Mouse (Mus musculus) embryonic facial prominence, embryonic 14.5 days (tissue): ENCODE measurements around the gene Dnah7a. TPM values are rescaled to one million over a fixed set of nuclear protein-coding genes. Genes with fewer than 3 reads are reported as not detected.
"Not testable (repeated sequence)": the region's sequence is repeated elsewhere in the genome, so short reads cannot be mapped to it uniquely, and the experiment has no call there.

Experiments used
- ATAC-seq: fragments of 200-750 bp; cut with Nextera tagmentation; 2 replicates; pipeline ENCODE4 v1.8.0; 2017; ENCODE audit warnings: low read depth, moderate number of reproducible peaks, moderate TSS enrichment
- DNase-seq: peaks from one replicate; pipeline ENCODE4 v3.0.0-alpha.2; 2015; ENCODE audit warnings: low spot score
- H3K27ac ChIP-seq: fragments of 300-500 bp; sonication (generic); replicated peaks from 2 replicates; pipeline ENCODE4 v1.5.1; 2014; ENCODE audit warnings: low read depth, mild to moderate bottlenecking, low read length, moderate library complexity
- H3K27me3 ChIP-seq: fragments of 300-500 bp; sonication (generic); replicated peaks from 2 replicates; pipeline ENCODE4 v1.6.1; 2014; ENCODE audit warnings: low read length; ENCODE audit not compliant: control insufficient read depth, insufficient read depth
- H3K36me3 ChIP-seq: fragments of 300-500 bp; sonication (generic); 2 replicates; pipeline ENCODE4 v1.6.1; 2014; ENCODE audit warnings: low read length, mixed read lengths; ENCODE audit not compliant: control insufficient read depth, insufficient read depth
- H3K4me1 ChIP-seq: fragments of 300-500 bp; sonication (generic); 2 replicates; pipeline ENCODE4 v1.6.1; 2014; ENCODE audit warnings: antibody characterized with exemption, low read length; ENCODE audit not compliant: control insufficient read depth, insufficient read depth
- H3K4me2 ChIP-seq: fragments of 300-500 bp; sonication (generic); 2 replicates; pipeline ENCODE4 v1.6.1; 2014; ENCODE audit warnings: low read depth, mild to moderate bottlenecking, low read length, moderate library complexity, mixed read lengths
- H3K4me3 ChIP-seq: fragments of 300-500 bp; sonication (generic); 2 replicates; pipeline ENCODE4 v1.5.1; 2014; ENCODE audit warnings: low read depth, mild to moderate bottlenecking, low read length
- H3K9ac ChIP-seq: fragments of 300-500 bp; sonication (generic); 2 replicates; pipeline ENCODE4 v1.6.1; 2014; ENCODE audit warnings: low read depth, mild to moderate bottlenecking, low read length, moderate library complexity, mixed read lengths
- H3K9me3 ChIP-seq: fragments of 300-500 bp; sonication (generic); 2 replicates; pipeline ENCODE4 v1.6.1; 2016; ENCODE audit warnings: low read length; ENCODE audit not compliant: control insufficient read depth
- WGBS: fragments of 180-500 bp; shearing (Covaris S2); extraction: QIAGEN DNeasy Blood & Tissue Kit; methylation state at CpG from one replicate; pipeline ENCODE4 v1.1.7; 2014; 5-methylcytosine and 5-hydroxymethylcytosine counted together
- polyA plus RNA-seq: library from polyadenylated mRNA; unstranded; fragments of >200 nt; fragmentation: Nextera tagmentation; extraction: Ambion mirVana; gene quantifications from 2 replicates; pipeline ENCODE4 v1.2.1, GENCODE M21; 2014

Dnah7a gene
- polyA plus RNA-seq, 1 experiment from 2014 or later: 1.8 TPM

- not testable (repeated sequence) for H3K9me3 ChIP-seq, H3K36me3 ChIP-seq, H3K9ac ChIP-seq, ATAC-seq, H3K27ac ChIP-seq, H3K4me2 ChIP-seq, H3K27me3 ChIP-seq, DNase-seq, H3K4me3 ChIP-seq, H3K4me1 ChIP-seq
- WGBS: 83% methylated on average over 1 of the region's 1 CpGs
These were observed 234.5 kb downstream of the Dnah7a start for GRCm38 (mm10) chr1:53472084-53472483.

GRCm38 (mm10) chr1:53467325-53467670, 239.3 kb downstream of the Dnah7a start:
- H3K9ac ChIP-seq: no peak overlapping the region
- H3K4me3 ChIP-seq: no peak overlapping the region
- H3K27me3 ChIP-seq: no peaks in the 10 kb centered on the region
- H3K4me2 ChIP-seq: no peak overlapping the region
- no peaks in the 10 kb centered on the region for H3K9me3 ChIP-seq
- DNase-seq (no peak), ATAC-seq (no peak)
- no peaks in the 10 kb centered on the region for H3K4me1 ChIP-seq
- H3K36me3 ChIP-seq: no peaks in the 10 kb centered on the region
- 76% methylated on average over 2 of the region's 2 CpGs for WGBS
- no peak overlapping the region for H3K27ac ChIP-seq

- H3K4me3 ChIP-seq, DNase-seq, H3K9me3 ChIP-seq, H3K4me2 ChIP-seq, H3K4me1 ChIP-seq, H3K9ac ChIP-seq, ATAC-seq, H3K36me3 ChIP-seq, H3K27me3 ChIP-seq, H3K27ac ChIP-seq: not testable (repeated sequence)
- WGBS: 76% methylated on average over 4 of the region's 4 CpGs
These were observed 239.9 kb downstream of the Dnah7a start for GRCm38 (mm10) chr1:53466524-53467324.

- H3K27me3 ChIP-seq, H3K27ac ChIP-seq, DNase-seq, H3K9ac ChIP-seq, H3K36me3 ChIP-seq, H3K4me1 ChIP-seq, H3K4me3 ChIP-seq, ATAC-seq, H3K9me3 ChIP-seq, H3K4me2 ChIP-seq: not testable (repeated sequence)
- 83% methylated on average over 3 of the region's 3 CpGs for WGBS
These were observed 267.4 kb downstream of the Dnah7a start for GRCm38 (mm10) chr1:53439173-53439572.

DNA sequence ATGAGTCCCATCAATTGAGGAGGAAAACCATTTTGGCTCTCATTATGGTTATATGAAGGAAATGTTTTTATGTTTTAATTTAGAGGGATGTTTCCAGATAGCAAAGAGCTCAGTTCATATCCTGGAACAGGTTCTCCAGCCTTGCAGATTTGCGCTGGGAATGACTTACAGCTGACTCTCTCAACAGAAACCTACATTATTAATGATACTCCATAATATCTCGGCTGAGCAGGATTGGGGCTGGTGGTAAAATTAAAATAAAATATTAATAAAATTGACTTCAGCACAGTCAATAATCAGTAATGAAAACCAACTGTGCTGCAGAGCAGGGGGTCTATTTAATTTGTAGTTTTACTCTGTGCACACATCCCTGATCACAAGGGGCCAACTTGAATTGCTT, 274.2 kb downstream of the Dnah7a start:
- not testable (repeated sequence) for H3K27ac ChIP-seq, H3K4me3 ChIP-seq, H3K9me3 ChIP-seq, H3K27me3 ChIP-seq, H3K4me1 ChIP-seq, DNase-seq, H3K36me3 ChIP-seq, H3K4me2 ChIP-seq, ATAC-seq, H3K9ac ChIP-seq
- WGBS: 70% methylated on average over 2 of the region's 2 CpGs

DNA sequence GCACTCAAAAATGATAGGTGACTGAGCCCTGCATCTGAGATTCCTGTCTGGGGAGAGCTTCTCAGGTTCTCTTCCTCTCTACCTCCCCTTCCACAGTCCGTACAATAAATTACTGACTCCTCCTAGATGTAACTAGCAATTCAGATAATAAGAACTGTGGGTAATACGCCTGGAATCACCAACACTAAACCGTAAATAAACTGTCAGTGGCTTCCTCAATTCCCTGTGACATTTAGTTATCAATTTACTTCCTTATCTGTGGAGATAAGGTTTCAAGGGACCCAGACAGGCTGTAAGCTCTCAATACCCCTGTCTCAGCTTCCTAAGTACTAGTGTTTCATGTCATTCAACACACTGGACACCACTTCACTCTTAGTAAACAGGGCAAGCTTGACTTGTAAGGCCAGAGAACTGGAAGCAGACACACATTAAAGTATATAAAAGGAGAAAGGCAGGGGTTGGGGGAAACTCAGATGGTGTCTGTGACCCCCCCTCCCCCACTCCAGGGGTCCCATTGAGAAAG, 300.7 kb downstream of the Dnah7a start:
- DNase-seq (no peak), ATAC-seq (no peak)
- H3K4me2 ChIP-seq: no peak overlapping the region
- 47% methylated on average over 3 of the region's 3 CpGs for WGBS
- no peak overlapping the region for H3K27ac ChIP-seq
- H3K27me3 ChIP-seq: no peaks in the 10 kb centered on the region
- no peak overlapping the region for H3K4me3 ChIP-seq
- H3K4me1 ChIP-seq: no peaks in the 10 kb centered on the region
- no peaks in the 10 kb centered on the region for H3K9me3 ChIP-seq
- H3K9ac ChIP-seq: no peak overlapping the region
- no peaks in the 10 kb centered on the region for H3K36me3 ChIP-seq

- Histone ChIP-seq H3K4me2 (peak overlapping the region; percentile 46), H3K4me3 (peak overlapping the region; percentile 11), H3K9ac (0 out of 2 replicates have a peak overlapping the region, but pooled peaks have one; percentile 14)
- not testable (repeated sequence) for H3K4me1 ChIP-seq, H3K9me3 ChIP-seq, H3K27me3 ChIP-seq, ATAC-seq, H3K27ac ChIP-seq, H3K36me3 ChIP-seq
- peak; percentile 42 for DNase-seq
- WGBS: 24% methylated on average over 21 of the region's 21 CpGs
These were observed 312.4 kb downstream of the Dnah7a start for GRCm38 (mm10) chr1:53393936-53394760.

- WGBS: 85% methylated on average over 7 of the region's 14 CpGs
- no peak overlapping the region for H3K9ac ChIP-seq
- H3K4me1 ChIP-seq: no peaks in the 10 kb centered on the region
- H3K36me3 ChIP-seq: no peaks in the 10 kb centered on the region
- H3K27ac ChIP-seq: no peak overlapping the region
- H3K27me3 ChIP-seq: no peaks in the 10 kb centered on the region
- H3K4me2 ChIP-seq: no peak overlapping the region
- ATAC-seq: no peak
- DNase-seq: no peak
- H3K4me3 ChIP-seq: no peak overlapping the region
- 0 out of 2 replicates have a peak, but pooled peaks cover 8% of the 10 kb centered on the region for H3K9me3 ChIP-seq
These were observed 317.8 kb downstream of the Dnah7a start for GRCm38 (mm10) chr1:53388762-53389161.
